Mouse (Mus musculus) small intestine, adult 2 months (tissue): ENCODE data around the gene Iqgap3.

Experiments used
- CTCF ChIP-seq: fragments of 200-500 bp; IDR thresholded peaks from 2 replicates; pipeline ENCODE4 v1.5.1; 2012; ENCODE audit warnings: low read depth, mild to moderate bottlenecking, control low read depth, inconsistent platforms, low read length, moderate library complexity, mixed read lengths; ENCODE audit not compliant: insufficient replicate concordance, insufficient read length; ENCODE audit errors: extremely low read depth
- POLR2A ChIP-seq: fragments of 200-500 bp; IDR thresholded peaks from 2 replicates; pipeline ENCODE4 v1.6.1; 2012; ENCODE audit warnings: low read depth, mild to moderate bottlenecking, control low read depth, inconsistent platforms, low read length, moderate library complexity

- TF ChIP-seq POLR2A (no peak), CTCF (no peak)
Measured at GRCm38 (mm10) chr3:88077441-88077840, 4.3 kb upstream of the Iqgap3 start.
